Mouse (Mus musculus) liver, embryonic 14.5 days (tissue): Measurements from ENCODE around the gene Fam76a. TPM values are rescaled to one million over a fixed set of nuclear protein-coding genes. Genes with fewer than 3 reads are reported as not detected.

ENCODE experiments used
- ATAC-seq: fragments of 200-750 bp; cut with Nextera tagmentation; 2 replicates; pipeline ENCODE4 v1.8.0; 2017; ENCODE audit warnings: moderate number of reproducible peaks, mild to moderate bottlenecking, moderate library complexity; ENCODE audit not compliant: insufficient read depth
- DNase-seq, 3 experiments: peaks; one replicate each; pipeline ENCODE4 v3.0.0-alpha.2; 2012 to 2013; ENCODE audit warnings: low read depth in 3 of 3, low spot score in 3 of 3
- H3K27ac ChIP-seq: fragments of 300-500 bp; sonication (generic); 2 replicates; pipeline ENCODE4 v1.5.1; 2014; ENCODE audit warnings: moderate library complexity, mild to moderate bottlenecking, control low read depth, inconsistent platforms
- H3K27me3 ChIP-seq: fragments of 300-500 bp; sonication (generic); 2 replicates; pipeline ENCODE4 v1.6.1; 2014; ENCODE audit warnings: mild to moderate bottlenecking, low read length, moderate library complexity; ENCODE audit not compliant: control insufficient read depth, insufficient read depth
- H3K36me3 ChIP-seq: fragments of 300-500 bp; sonication (generic); replicated peaks from 2 replicates; pipeline ENCODE4 v1.6.1; 2014; ENCODE audit warnings: low read depth; ENCODE audit not compliant: control insufficient read depth, insufficient read depth
- H3K4me1 ChIP-seq, 2 experiments: fragments of 200-500 bp in 1 of 2; fragments of 300-500 bp in 1 of 2; sonication (generic) in 1 of 2; replicated peaks; 2 replicates each; pipeline ENCODE4 v1.6.1; 2012 to 2014; ENCODE audit warnings: antibody characterized with exemption in 1 of 2, inconsistent platforms in 1 of 2, low read length in 1 of 2; ENCODE audit not compliant: control insufficient read depth in 2 of 2, insufficient read depth in 2 of 2
- H3K4me2 ChIP-seq: fragments of 300-500 bp; sonication (generic); 2 replicates; pipeline ENCODE4 v1.6.1; 2014; ENCODE audit warnings: low read depth, mild to moderate bottlenecking, control low read depth, moderate library complexity
- H3K4me3 ChIP-seq, 2 experiments: fragments of 200-500 bp in 1 of 2; fragments of 300-500 bp in 1 of 2; sonication (generic) in 1 of 2; 2 replicates each; pipeline ENCODE4 v1.5.1; 2012 to 2014; ENCODE audit warnings: low read depth in 2 of 2, low read length in 2 of 2, mild to moderate bottlenecking in 2 of 2, control low read depth in 1 of 2, inconsistent platforms in 1 of 2, moderate library complexity in 1 of 2; ENCODE audit not compliant: insufficient read depth in 1 of 2
- H3K9ac ChIP-seq: fragments of 300-500 bp; sonication (generic); replicated peaks from 2 replicates; pipeline ENCODE4 v1.6.1; 2014; ENCODE audit warnings: mild to moderate bottlenecking, control low read depth, moderate library complexity
- H3K9me3 ChIP-seq: fragments of 300-500 bp; sonication (generic); 2 replicates; pipeline ENCODE4 v1.6.1; 2016; ENCODE audit warnings: low read length, mixed read lengths; ENCODE audit not compliant: control insufficient read depth
- CTCF ChIP-seq: IDR thresholded peaks from 2 replicates; pipeline ENCODE4 v1.5.1; 2016; ENCODE audit warnings: antibody characterized with exemption, low read depth, control low read depth
- EP300 ChIP-seq: IDR thresholded peaks from 2 replicates; pipeline ENCODE4 v1.6.1; 2016; ENCODE audit warnings: antibody characterized with exemption, low read depth
- WGBS: fragments of 180-500 bp; shearing (Covaris S2); extraction: QIAGEN DNeasy Blood & Tissue Kit; methylation state at CpG from one replicate; pipeline ENCODE4 v1.1.7; 2014; ENCODE audit not compliant: insufficient replicate concordance; 5-methylcytosine and 5-hydroxymethylcytosine counted together
- polyA plus RNA-seq, 2 experiments: library from polyadenylated mRNA; depleted of rRNA in 1 of 2; stranded (reverse) in 1 of 2; unstranded in 1 of 2; fragments of >200 nt; fragmentation: Nextera tagmentation in 1 of 2; extraction: Ambion mirVana in 1 of 2; gene quantifications; 2 replicates each; pipeline versions ENCODE4 v1.2.1 to v1.2.3; 2012 to 2014

Fam76a gene
- polyA plus RNA-seq, 2 experiments: 7.4 to 24.8 TPM

- Histone ChIP-seq H3K27ac (no peak overlapping the region), H3K27me3 (no peaks in the 10 kb centered on the region), H3K4me1 (peaks cover 0 to 17% of the 10 kb centered on the region in 2 experiments; a peak in 2 of 4 replicates), H3K9ac (no peak overlapping the region), H3K9me3 (no peaks in the 10 kb centered on the region), H3K4me2 (no peak overlapping the region), H3K4me3 (no peak overlapping the region), H3K36me3 (no peaks in the 10 kb centered on the region)
- WGBS: 64% methylated on average over 3 of the region's 3 CpGs
- TF ChIP-seq EP300 (no peak), CTCF (no peak)
- ATAC-seq (no peak), DNase-seq (no peak)
These were observed 41.7 kb upstream of the Fam76a start for GRCm38 (mm10) chr4:132964064-132964463.

DNA sequence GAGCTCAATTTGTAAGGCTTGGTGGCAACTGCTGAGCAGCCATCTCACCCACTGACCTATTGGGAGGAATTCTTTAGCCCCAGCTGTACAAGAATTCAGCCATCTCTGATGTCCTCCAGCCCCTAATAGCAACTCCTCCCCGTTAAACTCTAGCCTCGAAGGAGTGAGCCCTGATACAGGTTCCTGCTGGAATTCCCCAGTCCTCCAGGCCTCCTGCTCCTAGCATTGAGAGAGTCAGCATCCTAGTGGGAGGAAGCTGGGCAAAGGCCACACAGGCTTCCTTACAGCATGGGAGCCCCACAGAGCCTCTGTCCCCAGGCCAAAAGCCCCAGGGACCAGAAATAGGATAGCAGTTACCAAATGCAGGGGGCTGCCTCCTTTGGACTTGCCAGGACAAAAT is 41.1 kb upstream of the Fam76a start:
- TF ChIP-seq EP300: no peak
- TF ChIP-seq CTCF: no peak
- Histone ChIP-seq H3K9me3 (no peaks in the 10 kb centered on the region), H3K4me3 (no peak overlapping the region), H3K9ac (no peak overlapping the region), H3K27me3 (no peaks in the 10 kb centered on the region), H3K4me1 (peaks cover 0 to 19% of the 10 kb centered on the region in 2 experiments; a peak in 2 of 4 replicates), H3K27ac (no peak overlapping the region), H3K36me3 (no peaks in the 10 kb centered on the region), H3K4me2 (no peak overlapping the region)
- WGBS: 65% methylated on average over 2 of the region's 2 CpGs
- DNase-seq: no peak
- ATAC-seq: no peak

GRCm38 (mm10) chr4:132962628-132963027 is 40.3 kb upstream of the Fam76a start:
- ATAC-seq: no peak
- WGBS: 39% methylated on average over 4 of the region's 4 CpGs

GRCm38 (mm10) chr4:132961866-132962265 is 39.5 kb upstream of the Fam76a start:
- Histone ChIP-seq H3K27ac (no peak overlapping the region), H3K9ac (no peak overlapping the region), H3K27me3 (no peaks in the 10 kb centered on the region), H3K36me3 (no peaks in the 10 kb centered on the region), H3K4me3 (no peak overlapping the region), H3K4me2 (no peak overlapping the region), H3K4me1 (peaks cover 0 to 19% of the 10 kb centered on the region in 2 experiments; a peak in 2 of 4 replicates), H3K9me3 (no peaks in the 10 kb centered on the region)
- DNase-seq: no peak
- no peak for ATAC-seq
- WGBS: 66% methylated on average over 5 of the region's 5 CpGs
- no peak for TF ChIP-seq CTCF
- no peak for TF ChIP-seq EP300

More at GRCm38 (mm10) chr4:132962628-132963027, 40.3 kb upstream of the Fam76a start:
- Histone ChIP-seq H3K4me1 (peaks cover 0 to 19% of the 10 kb centered on the region in 2 experiments; a peak in 2 of 4 replicates), H3K27ac (no peak overlapping the region), H3K36me3 (no peaks in the 10 kb centered on the region), H3K4me3 (no peak overlapping the region), H3K9me3 (no peaks in the 10 kb centered on the region), H3K9ac (no peak overlapping the region), H3K27me3 (no peaks in the 10 kb centered on the region), H3K4me2 (no peak overlapping the region)
- TF ChIP-seq EP300: no peak
- no peak for TF ChIP-seq CTCF
- no peak for DNase-seq

DNA sequence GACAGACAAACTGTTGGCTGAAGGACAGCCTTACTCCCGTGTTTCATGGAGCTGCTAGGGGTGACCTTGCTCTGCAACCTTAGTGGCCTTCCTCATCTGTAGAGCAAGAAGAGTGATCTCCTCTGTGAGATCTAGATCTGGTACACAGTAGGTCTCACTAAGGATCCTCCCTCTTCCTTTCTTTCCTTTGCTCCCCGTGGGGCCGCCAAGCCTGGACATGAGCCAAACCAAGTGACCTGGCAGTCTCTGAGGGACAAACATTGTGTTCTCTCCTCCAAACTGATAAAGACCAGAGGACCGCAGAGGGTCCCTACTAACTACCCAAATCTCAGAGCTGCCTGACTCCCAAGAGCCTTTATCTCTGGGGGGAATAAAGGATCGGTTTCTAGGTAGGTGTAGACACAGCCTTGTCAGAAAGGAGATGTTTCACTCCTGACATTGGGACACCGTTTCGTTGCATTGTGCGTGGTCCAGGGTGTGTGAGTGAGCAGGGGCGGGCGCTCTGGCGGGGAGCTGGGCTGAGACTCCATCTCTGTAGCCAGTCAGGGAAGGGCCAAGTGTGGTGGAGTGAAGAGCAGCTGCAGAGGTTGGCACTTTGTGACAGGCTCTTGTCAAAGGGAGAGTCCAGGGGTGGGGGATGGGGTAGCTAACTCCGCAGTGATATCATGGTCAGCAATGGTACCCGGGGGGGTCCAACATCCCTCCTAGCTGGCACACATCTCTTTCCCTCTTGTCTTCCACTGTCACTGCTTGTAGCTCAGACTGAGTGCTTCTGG is 38.7 kb upstream of the Fam76a start:
- DNase-seq: no peak
- no peak for ATAC-seq

More for the DNA sequence above, 38.7 kb upstream of the Fam76a start:
- Histone ChIP-seq H3K9ac (no peak overlapping the region), H3K27ac (no peak overlapping the region), H3K36me3 (no peaks in the 10 kb centered on the region), H3K4me1 (peaks cover 0 to 19% of the 10 kb centered on the region in 2 experiments; a peak in 2 of 4 replicates), H3K27me3 (no peaks in the 10 kb centered on the region), H3K4me3 (no peak overlapping the region), H3K9me3 (no peaks in the 10 kb centered on the region), H3K4me2 (no peak overlapping the region)
- TF ChIP-seq EP300 (no peak), CTCF (no peak)
- 50% methylated on average over 13 of the region's 13 CpGs for WGBS
